Mouse (Mus musculus) ovary, postnatal 10 days (tissue): ENCODE results near the gene Olfr127.
"Not testable (repeated sequence)": the region's sequence is repeated elsewhere in the genome, so short reads cannot be mapped to it uniquely, and the experiment has no call there.

Experiments used
- DNase-seq: peaks from one replicate; pipeline ENCODE4 v3.0.0; 2022; ENCODE audit warnings: low spot score

The Olfr127 gene

DNA sequence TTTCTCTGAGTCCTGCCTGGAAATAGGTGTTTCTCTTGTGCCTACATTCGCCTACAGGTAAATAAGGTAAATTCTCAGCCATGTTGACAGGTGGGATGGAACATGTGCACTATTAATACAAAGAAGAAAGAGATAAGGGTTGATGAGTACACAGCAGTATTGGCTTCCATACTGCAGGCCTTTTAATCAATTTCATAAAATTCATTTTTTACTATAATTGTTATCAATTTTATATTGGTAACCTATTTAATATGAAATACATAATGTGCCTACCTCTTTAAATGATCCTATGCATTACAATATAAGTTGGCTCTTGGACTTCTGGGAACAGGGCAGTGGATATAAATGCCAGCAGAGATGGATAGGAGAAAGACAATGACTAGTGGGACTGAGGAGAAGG, at the start of gene Olfr127:
TSS of gene Olfr127 (plus strand) at position 301 of the 400 bp plus-strand sequence.
- DNase-seq = no peak

DNA sequence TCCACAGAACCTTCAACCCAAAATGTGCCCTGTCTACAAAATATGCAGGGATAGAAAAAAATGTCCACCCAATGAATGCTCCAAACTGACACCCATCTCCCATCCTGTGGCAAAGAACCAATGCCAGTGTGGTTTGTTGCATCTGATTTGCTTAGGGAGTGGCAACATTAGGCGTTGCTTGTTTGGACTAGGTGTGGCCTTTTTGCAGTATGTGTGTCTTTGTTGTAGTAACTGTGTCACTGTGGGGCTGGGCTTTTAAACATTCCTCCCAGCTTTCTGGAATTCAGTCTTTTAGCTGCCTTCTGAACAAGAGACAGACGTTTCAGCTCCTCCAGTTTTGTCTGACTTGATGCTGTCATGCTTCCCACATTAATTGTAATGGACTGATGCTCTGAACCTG, 36.3 kb upstream of the Olfr127 start:
- no peak for DNase-seq

DNA sequence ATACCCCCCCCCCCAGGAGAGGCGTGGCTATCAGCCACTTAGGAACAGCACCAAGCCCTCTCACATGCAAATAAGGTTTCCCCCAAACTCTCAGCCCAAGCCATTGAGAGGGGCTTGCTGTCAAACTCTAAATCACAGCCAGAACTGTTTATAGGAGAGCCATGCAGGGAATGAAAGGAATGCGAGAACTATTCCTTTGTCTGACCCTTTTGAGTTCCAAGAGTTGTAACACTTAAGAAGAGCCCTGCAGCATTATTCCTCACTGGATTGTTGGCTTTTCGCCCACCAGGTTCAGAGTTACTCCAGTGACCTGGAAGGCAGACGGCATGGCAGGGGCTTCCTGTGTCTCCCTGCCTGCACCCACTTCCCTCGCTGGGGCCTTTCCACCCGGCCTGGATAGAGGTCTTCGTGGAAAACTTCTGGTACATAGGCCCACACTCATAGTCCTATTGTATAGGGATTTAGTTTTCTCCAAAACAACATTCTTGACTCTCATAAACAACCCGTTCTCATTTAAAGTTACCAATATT, 30.5 kb upstream of the Olfr127 start:
- no peak for DNase-seq

DNA sequence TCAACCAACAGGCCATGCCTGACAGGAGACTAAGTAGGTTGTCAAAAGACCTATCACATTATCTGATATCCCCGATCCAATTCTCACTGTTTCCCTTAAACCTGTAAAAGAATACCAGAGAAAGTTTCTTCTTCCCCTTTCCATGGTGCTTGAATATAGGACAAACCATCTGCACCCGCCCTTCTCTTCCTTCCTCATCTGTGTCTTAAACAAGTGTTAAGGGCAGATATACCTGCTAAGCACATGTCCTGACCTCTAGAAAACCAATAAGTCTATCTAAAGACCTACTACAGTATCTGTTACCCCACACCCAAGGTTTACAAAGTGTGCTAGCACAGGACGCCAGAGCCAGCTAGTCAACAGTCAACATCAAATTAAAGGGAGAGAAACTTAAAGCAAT, 26.4 kb upstream of the Olfr127 start:
- no peak for DNase-seq

DNA sequence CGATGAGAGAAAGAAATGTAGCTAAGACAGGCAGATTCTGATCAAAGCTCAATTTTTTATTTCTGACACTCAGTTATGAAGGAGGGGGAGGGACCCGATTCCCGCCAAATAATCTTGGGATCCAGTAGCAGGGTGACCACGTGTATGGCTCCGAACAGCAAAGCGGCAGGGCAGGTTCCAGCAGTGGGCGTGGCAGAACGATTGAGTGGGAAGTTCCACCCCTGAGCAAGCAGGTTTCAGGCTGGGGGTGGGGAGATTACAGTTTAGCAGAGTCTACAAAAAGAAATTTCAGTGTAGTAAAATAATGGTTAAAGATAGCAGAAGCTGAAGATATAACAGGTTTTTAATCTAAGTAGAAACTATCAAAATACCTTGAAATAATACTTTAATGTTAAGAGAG, 6.6 kb downstream of the Olfr127 start:
- not testable (repeated sequence) for DNase-seq

DNA sequence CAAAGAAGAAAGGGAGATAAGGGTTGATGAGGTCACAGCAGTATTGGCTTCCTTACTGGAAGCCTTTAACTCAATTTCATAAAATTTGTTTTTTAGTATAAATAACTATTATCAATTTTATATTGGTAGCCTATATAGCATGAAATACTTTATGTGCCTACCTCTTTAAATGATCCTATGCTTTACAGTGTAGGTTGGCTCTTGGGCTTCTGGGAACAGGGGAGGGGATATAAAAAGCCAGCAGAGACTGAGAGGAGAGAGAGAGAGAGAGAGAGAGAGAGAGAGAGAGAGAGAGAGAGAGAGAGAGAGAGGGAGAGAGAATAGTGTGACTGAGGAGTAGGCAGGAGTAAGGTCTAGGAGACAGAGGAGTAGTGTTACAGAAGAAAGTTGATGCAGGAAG, 20.0 kb downstream of the Olfr127 start, which contains the start of gene Olfr128:
TSS of gene Olfr128 (plus strand) at position 301 of the 400 bp plus-strand sequence.
- DNase-seq = no peak

DNA sequence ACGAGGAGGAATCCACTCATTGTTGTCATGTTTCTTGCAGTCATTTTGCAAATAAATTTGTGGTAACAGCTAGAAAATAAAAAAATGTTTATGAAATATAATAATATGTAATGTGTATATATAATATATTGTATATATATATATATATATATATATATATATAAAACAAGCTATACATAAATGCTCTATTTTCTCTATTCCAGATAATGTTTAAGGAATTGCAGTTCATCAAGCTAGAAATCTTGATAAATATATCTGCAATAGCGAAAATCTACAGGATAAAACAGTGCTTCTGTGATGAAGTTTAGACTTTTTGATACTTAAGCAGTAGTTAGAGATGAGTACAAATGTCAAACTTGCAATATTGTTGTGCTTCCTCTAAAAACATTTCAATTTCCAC, 52.7 kb downstream of the Olfr127 start, which contains the start of gene Olfr761:
TSS of gene Olfr761 (minus strand) at position 101 of the 400 bp plus-strand sequence.
- no peak for DNase-seq
